Mouse (Mus musculus) T-helper 17 cell (primary cell): ENCODE results near the gene Atp2a2.

ENCODE experiments used
- in situ Hi-C, 2 experiments: fragments of 300-600 bp; cut with MboI, MseI; formaldehyde crosslinking; loops; 1 replicate in 1 of 2; 2 replicates in 1 of 2; pipeline ENCODE4 v1.15.1; 2025; ENCODE audit warnings: high pct_unique_total_duplicates in 2 of 2

The Atp2a2 gene

GRCm38 (mm10) chr5:122520254-122521129, 18.5 kb upstream of the Atp2a2 start:
- in situ Hi-C loops: loop anchor here in 1 of 2 experiments (10.0 kb wide), 1 partner anchor 664 kb away; the partner anchor contains the start of gene Hpd

DNA sequence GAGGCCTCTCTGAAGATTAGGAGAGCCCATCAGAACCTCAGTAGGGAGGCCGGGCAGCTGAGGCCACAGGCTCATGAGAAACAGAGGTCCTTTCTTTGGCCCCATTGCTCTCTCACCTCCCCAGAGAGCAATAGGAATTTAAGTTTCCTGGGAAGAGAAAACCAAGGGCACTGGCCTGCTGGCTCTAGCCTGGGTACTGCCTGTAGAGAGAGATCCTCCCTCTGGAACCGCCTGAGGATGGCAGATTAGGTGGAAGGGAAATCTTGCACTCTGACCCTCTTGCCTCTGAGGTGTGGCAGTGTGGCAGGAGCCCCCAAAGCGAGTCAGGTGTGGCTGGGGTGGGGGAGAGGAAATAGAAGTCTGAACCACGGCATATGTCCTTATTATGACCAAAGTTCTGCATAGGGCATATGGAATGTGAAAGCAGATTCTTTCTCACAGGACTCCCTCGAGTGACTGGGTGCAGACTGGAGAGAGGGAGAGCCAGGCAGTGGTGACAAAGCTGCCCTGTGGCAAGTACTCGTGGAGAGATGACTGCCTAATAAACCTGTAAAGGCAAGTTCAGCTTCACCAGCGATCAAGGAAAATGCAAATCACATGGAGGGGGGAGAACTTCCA, 17.1 kb upstream of the Atp2a2 start:
- in situ Hi-C loops: no loop called here

DNA sequence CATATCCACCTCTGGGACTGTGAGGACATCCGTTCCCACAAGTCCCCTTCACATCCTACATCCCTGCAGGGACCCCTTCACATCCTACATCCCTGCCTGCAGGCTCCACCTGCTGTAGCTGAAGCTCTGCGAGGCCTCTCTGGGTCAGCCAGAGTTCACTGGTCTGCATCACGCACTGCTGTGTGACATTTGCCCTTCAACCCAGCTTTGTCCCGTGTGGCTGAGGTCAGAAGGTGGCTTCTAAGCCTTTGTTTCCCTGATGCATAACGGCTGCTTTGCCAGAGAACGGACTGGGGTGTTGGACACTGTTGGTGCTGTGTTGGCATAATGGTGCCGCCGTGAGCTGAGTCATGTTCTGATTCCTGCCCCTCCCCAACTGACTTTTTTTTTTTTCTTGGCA, 16.2 kb upstream of the Atp2a2 start:
- in situ Hi-C loops: no loop called here

- in situ Hi-C loops: no loop called here
Measured at GRCm38 (mm10) chr5:122516901-122517300, 14.9 kb upstream of the Atp2a2 start.

DNA sequence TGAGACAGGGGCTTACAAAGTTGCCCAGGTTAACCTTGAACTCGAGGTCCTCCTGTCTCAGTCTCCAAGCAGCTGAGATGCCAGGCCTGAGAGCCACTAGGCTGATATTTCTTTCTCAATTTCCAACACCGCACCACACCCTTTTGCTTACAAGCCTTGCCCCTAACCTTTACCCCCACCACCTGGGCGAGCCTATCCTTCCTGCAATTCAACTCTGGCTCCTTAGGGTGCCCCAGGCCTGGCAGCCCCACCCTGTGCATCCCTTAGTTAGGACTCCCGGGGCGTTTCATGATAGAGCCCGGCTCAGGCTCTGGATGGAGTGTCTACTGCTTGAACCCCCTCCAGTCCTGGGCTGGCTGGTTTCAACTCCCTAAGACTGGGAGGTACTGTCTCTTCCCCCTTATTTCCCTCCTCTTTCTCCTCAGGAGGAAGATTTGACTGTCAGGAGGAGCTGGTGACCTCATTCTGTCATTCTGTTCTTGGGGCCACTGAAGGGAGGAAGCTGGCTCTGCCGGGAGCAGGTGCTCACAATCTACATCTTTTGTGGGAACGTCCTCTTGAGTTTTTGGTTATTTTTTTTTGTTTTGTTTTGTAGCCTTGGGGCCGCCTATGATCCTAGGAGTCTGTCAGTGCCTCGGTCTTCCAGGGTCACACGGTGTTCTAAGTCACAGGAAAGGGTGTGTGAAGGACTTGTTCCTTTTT, 14.2 kb upstream of the Atp2a2 start:
- in situ Hi-C loops: no loop called here

DNA sequence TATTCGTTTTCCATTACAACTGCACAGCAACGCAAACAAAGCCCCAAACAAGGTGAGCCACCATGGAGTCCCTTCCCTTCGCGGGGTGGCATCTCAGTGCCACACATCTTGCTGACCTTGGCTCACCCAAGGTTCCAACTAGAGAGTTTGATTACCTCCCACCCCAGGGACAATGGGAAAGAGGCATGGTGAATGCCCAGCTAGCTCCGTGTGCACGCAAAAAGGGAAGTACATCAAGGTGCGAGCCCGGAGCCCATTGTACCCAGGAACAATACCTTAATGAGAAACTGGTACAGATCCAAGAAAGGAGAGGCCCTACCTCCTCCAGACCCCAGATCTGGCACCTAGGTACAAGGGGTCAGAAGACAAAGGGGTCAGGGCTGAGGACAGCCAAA, 12.1 kb upstream of the Atp2a2 start:
- in situ Hi-C loops: no loop called here

DNA sequence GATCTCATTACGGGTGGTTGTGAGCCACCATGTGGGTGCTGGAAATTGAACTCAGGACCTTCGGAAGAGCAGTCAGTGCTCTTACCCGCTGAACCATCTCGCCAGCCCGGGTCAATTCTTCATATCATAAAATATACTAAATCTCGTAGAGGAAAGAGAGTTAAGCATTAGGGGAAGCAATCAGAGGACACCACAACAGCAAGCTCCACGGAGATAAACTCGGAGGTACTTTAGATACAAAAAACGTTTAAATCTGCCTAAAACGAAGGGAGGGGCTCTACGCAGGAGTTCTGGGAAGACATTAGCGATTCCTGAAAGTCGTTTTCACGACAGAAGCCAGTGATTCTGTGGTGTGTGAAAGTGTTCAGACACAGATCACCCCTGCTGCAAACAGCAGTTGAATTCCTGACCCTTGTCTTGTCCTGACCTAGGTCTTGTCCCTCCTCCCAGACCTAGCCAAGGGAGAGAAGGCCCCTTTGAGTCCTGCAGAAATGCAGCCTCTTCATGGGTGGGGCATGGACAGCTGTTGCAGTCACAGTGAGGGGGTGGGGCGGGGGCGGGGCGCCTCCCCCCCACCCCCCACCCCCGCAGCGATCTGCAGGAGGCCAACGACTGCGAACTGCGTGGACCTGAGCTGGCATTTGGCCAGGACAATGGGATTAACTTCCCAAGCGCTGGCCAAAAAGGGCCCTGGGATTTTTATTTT, 11.5 kb upstream of the Atp2a2 start:
- in situ Hi-C loops: no loop called here

DNA sequence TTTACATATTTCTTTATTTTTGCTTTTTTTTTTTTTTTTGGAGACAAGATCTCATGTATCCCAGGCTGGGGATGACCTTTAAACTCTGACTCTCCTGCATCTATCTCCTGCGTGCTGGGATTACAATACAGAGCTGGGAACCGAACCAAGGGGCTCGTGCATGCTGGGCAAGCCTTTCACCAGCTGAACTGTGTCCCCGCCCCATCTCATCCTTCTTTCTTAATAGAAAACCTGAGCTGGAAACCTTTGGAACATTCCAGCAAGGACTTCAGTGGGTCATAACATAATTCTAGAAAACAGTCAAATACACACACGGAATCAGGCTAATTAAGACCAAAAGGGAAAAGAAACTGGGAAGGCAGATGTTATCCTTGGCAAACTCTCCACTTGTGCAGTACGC, 10.0 kb upstream of the Atp2a2 start:
- in situ Hi-C loops: no loop called here

DNA sequence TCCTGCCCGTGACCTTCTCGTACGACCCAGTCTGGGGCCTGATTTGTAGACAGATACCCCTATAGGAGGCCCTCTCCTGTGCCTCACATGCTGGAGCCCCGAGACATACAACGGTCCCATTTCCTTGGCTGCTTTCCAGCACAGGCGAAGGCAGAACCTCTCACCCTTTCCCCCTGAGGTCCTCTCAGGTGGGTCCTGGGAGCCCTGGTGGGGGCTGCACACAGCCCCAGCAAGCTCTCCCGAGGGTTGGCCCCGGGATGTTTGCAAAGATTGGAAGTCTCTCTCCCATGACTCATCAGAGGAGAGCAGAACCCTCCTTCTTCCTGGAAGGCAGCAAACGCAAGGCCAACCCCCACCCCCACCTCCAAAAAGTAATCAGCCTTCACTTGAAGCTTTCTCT, 9.4 kb upstream of the Atp2a2 start:
- in situ Hi-C loops: no loop called here

DNA sequence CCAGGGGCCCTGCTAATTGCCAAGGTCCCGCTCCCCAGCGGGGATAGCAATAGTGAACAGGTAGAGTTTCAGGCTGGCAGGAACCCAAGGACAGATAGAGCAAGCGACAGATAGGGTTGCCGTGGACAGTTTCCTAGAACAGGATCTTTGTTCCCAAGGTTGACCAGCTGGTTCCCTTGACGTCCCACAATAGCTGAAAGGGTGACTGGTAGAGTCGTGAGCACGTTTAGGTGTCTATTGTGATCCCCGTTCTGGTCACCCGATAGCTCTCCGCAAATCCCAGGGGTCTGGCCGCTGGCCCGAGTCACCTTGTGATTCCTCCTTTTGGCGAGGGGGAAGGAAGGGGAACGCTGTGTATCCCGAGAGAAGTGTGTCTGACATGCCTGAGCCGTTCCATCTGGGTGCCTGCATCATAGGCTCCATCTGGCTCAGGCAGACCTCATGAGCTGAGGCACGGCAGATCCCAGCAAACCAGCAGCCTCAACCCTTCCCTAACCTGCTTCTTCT, 8.7 kb upstream of the Atp2a2 start:
- in situ Hi-C loops: no loop called here

- in situ Hi-C loops: loop anchor here in 1 of 2 experiments (5.0 kb wide), 1 partner anchor 118 kb away; no protein-coding TSS in a partner anchor
Measured at GRCm38 (mm10) chr5:122509608-122510007, 7.6 kb upstream of the Atp2a2 start.

DNA sequence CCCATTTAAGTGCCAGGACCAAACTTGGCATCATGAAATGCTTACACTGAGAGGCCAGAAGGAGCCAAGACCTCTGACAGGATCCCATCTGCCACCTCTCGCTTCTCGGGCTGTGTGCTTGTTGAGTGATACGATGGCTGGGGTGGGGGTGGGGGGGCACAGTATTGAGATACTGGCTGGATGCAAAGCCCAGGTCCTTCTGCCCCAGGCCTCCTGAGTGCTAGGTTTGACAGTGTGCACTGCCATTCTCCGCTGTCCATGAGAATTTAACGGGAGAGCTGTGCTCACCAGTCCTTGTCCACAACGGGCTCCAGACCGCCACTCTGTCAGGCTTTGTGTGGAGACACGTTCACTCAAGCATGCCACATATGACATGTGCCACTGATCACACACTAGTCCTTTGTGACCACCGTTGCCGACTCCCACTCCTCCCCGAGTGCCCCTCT, 6.9 kb upstream of the Atp2a2 start:
- in situ Hi-C loops: loop anchor here in 1 of 2 experiments (5.0 kb wide), 1 partner anchor 118 kb away; no protein-coding TSS in a partner anchor

GRCm38 (mm10) chr5:122507396-122507795, 5.4 kb upstream of the Atp2a2 start:
- in situ Hi-C loops: loop anchor here in 1 of 2 experiments (5.0 kb wide), 1 partner anchor 120 kb away; no protein-coding TSS in a partner anchor

DNA sequence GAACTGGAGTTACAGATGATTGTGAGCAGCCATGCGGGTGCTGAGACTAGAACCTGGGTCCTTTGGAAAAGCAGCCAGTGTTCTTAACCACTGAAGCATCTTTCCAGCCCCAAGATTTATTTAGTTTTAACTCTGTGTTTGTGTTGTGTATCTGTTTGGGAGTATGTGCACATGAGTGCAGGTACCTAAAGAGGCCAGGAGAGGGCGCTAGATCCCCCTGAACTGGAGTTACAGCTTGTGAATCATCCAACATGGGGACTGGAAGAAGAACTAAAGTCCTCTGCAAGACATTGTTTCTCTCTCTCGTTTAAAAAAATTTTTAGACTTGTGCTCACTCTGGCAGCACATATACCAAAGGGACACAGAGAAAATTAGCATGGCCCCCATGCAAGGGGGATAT, 4.4 kb upstream of the Atp2a2 start:
- in situ Hi-C loops: loop anchor here in 1 of 2 experiments (5.0 kb wide), 1 partner anchor 121 kb away; no protein-coding TSS in a partner anchor

- in situ Hi-C loops: loop anchor here in 1 of 2 experiments (5.0 kb wide), 1 partner anchor 122 kb away; no protein-coding TSS in a partner anchor
Measured at GRCm38 (mm10) chr5:122505554-122505953, 3.5 kb upstream of the Atp2a2 start.

DNA sequence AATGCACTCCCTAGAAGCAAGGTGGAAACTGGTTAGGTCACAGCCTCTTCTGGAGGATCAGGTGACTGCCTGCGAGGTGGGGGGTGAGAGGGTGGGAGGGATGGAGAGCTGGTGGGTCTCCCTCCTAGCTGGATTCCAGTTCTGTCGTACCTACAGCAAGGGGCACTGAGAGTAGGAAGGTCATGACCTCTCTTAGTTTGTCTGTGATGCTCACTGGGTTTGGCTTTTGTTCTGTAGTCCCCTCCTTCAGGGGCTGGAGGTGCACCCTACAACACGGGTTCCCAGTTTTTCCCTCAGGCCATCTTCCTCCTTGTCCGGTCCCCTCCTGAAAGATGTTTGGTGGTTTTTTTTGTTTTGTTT, 1.7 kb upstream of the Atp2a2 start:
- in situ Hi-C loops: no loop called here

GRCm38 (mm10) chr5:122503015-122503759, 1.2 kb upstream of the Atp2a2 start:
- in situ Hi-C loops: no loop called here

GRCm38 (mm10) chr5:122501101-122502076, 636 bp downstream of the Atp2a2 start:
- in situ Hi-C loops: no loop called here

DNA sequence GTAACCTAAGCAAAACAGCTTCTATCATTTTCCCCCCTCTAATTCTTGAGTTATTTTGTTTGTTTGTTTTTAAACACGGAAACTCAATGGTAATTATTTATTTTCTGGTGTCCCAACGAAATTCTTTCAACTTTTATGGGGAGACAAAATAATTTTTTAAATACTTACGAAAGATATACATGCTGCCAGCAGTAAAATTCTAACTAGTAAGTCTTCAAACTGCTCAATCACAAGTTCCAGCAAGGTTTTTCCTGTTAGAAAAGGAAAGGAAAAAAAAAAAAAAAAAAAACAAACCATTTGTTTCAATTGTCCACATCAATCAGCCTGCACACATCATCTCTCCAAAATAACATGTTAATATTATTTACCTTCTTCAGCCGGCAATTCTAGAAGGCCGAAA, 1.5 kb downstream of the Atp2a2 start:
- in situ Hi-C loops: no loop called here
